Mouse (Mus musculus) bone marrow macrophage, adult 2 months (primary cell): Measurements from ENCODE around the gene Nat10.

Experiments
- CTCF ChIP-seq: IDR thresholded peaks from 2 replicates; pipeline ENCODE4 v1.5.1; 2012; ENCODE audit warnings: low read depth, mild to moderate bottlenecking, low read length, moderate library complexity
- POLR2A ChIP-seq: IDR thresholded peaks from 2 replicates; pipeline ENCODE4 v1.6.1; 2012; ENCODE audit warnings: mild to moderate bottlenecking, low read depth, low read length, borderline replicate concordance

DNA sequence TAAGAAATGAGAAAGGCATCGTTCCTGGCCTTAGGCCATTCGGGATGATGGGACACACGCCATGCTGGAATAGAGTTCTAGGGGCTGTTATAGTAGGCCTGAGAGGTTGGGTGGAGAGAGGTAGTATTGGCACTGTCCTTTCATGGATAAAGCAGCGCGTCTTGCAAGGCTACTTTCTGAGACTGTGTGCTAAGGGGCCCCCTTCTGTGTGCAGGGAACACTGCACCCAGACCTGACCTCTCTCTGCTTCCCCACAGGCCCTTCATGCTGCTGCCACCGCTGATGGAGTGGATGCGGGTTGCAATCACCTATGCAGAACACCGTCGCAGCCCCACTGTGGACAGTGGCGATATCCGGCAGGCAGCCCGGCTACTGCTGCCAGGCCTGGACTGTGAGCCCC, 60.6 kb downstream of the Nat10 start:
- TF ChIP-seq CTCF = no peak
- no peak for TF ChIP-seq POLR2A
